ENCODE assay signal across 8 mouse cellular contexts in the genomic region with DNA sequence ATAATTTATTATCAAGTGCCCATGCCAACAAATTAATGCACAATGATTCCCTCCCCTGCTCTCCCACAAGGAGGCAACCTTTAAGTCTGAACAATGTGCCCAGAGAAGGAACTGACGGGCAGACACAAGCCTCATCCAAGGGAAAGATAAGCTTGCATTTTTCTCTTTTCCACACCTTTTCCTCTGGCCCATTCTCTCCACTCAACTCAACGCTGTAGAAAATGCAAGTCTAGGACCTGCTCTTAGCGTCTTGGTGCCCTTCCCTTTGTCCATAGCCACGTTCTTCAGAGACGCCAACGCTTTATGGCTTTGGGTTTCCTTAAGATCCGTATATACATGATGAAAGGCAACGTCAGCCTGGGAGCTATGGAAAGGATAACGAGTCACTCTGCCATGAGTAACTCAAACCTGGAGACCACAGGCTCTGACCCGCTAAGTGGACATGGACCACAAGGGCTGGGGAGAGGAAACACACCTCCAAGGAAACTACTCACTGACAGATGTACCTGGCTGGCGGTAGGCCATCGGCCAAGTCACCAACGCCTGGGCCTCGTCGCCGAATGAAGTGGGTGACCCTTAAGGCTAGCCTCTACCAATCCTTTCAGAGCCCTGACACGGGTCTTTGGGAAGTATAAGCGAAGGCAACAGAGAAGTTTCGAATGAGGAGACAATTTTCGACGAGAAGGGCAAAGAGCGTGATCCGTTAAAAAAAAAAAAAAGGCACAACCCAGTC. TPM values are rescaled to one million over a fixed set of nuclear protein-coding genes. Genes with fewer than 3 reads are reported as not detected.
A peak's percentile ranks its signal among the peaks of the same experiment; 100 is the strongest.
DNase-seq lines count a peak whose midpoint lies in the region; ATAC-seq lines count a peak whose summit lies in the region.

No protein-coding gene starts in this region.

- no peaks in the 10 kb centered on the region for H3K27me3 ChIP-seq in forebrain, embryonic 14.5 days (replicated peaks; ENCODE audit: control insufficient read depth, insufficient read depth, low read length)
- H3K27me3 ChIP-seq in intestine, embryonic 14.5 days (replicated peaks; ENCODE audit: control insufficient read depth, insufficient read depth, low read length), result no peaks in the 10 kb centered on the region
- H3K27me3 ChIP-seq in liver, embryonic 15.5 days, result no peaks in the 10 kb centered on the region

- peaks cover 17% of the 10 kb centered on the region for H3K4me1 ChIP-seq in forebrain, embryonic 14.5 days (ENCODE audit: control insufficient read depth, insufficient read depth, low read length)
- peaks cover 27% of the 10 kb centered on the region for H3K4me1 ChIP-seq in intestine, embryonic 14.5 days (replicated peaks; ENCODE audit: control insufficient read depth, insufficient read depth, low read length)
- H3K4me1 ChIP-seq in liver, embryonic 15.5 days (replicated peaks), result peaks cover 53% of the 10 kb centered on the region

- DNase-seq in urinary bladder, adult 2 months (ENCODE audit: low spot score), result peak; percentile 30
- DNase-seq in urinary bladder, postnatal 10 days (ENCODE audit: low spot score), result no peak
- peak; percentile 59 for DNase-seq in cerebellum, adult 11-12 months
- peak; percentile 30 for DNase-seq in forebrain, embryonic 14.5 days (ENCODE audit: low spot score)
- DNase-seq in intestine, embryonic 14.5 days (ENCODE audit: low spot score), result peak; percentile 77
- peak; percentile 55 for DNase-seq in naive thymus-derived CD4-positive, alpha-beta T cell, adult 2 months (ENCODE audit: low read depth)
- peak; percentile 15 for DNase-seq in yolk sac, embryonic 10.5 days (ENCODE audit: low spot score)

- H3K9me3 ChIP-seq in forebrain, embryonic 14.5 days (replicated peaks; ENCODE audit: control insufficient read depth, low read length), result no peaks in the 10 kb centered on the region
- no peaks in the 10 kb centered on the region for H3K9me3 ChIP-seq in intestine, embryonic 14.5 days (ENCODE audit: control insufficient read depth, low read length)
- no peaks in the 10 kb centered on the region for H3K9me3 ChIP-seq in liver, embryonic 15.5 days (replicated peaks)

- H3K4me3 ChIP-seq in forebrain, embryonic 14.5 days (ENCODE audit: low read depth, low read length), result peak overlapping the region; percentile 99
- peak overlapping the region; percentile 86 for H3K4me3 ChIP-seq in intestine, embryonic 14.5 days (ENCODE audit: low read depth, low read length)
- peak overlapping the region; percentile 93 for H3K4me3 ChIP-seq in liver, embryonic 15.5 days (replicated peaks)

- 2% methylated on average over 23 of the region's 23 CpGs for WGBS in forebrain, embryonic 14.5 days
- WGBS in intestine, embryonic 14.5 days, result under 1% methylated on average over 23 of the region's 23 CpGs
- WGBS in liver, embryonic 15.5 days (ENCODE audit: insufficient replicate concordance), result under 1% methylated on average over 23 of the region's 23 CpGs

- peak overlapping the region; percentile 84 for H3K4me2 ChIP-seq in forebrain, embryonic 14.5 days (ENCODE audit: low read length)
- H3K4me2 ChIP-seq in intestine, embryonic 14.5 days (ENCODE audit: low read length), result peak overlapping the region; percentile 74
- peak overlapping the region; percentile 81 for H3K4me2 ChIP-seq in liver, embryonic 15.5 days

- peak overlapping the region; percentile 94 for H3K27ac ChIP-seq in forebrain, embryonic 14.5 days (ENCODE audit: low read depth, low read length)
- peak overlapping the region; percentile 88 for H3K27ac ChIP-seq in intestine, embryonic 14.5 days (ENCODE audit: low read depth)
- peak overlapping the region; percentile 92 for H3K27ac ChIP-seq in liver, embryonic 15.5 days (replicated peaks)

- peaks cover 8% of the 10 kb centered on the region; the same call in 1 of the 2 replicates for H3K36me3 ChIP-seq in forebrain, embryonic 14.5 days (ENCODE audit: control insufficient read depth, insufficient read depth, low read length)
- H3K36me3 ChIP-seq in intestine, embryonic 14.5 days (ENCODE audit: control insufficient read depth, insufficient read depth, low read length), result 0 out of 2 replicates have a peak, but pooled peaks cover 6% of the 10 kb centered on the region
- peaks cover 9% of the 10 kb centered on the region; the same call in 1 of the 2 replicates for H3K36me3 ChIP-seq in liver, embryonic 15.5 days (replicated peaks)

- peak; percentile 5; the same call in 1 of the 2 replicates for ATAC-seq in forebrain, embryonic 14.5 days
- ATAC-seq in intestine, embryonic 14.5 days (replicated peaks; ENCODE audit: low FRiP score, low TSS enrichment, low read depth), result no peak
- no peak for ATAC-seq in liver, embryonic 15.5 days (ENCODE audit: insufficient read depth)

- peak overlapping the region; percentile 95 for H3K9ac ChIP-seq in forebrain, embryonic 14.5 days (ENCODE audit: low read length)
- H3K9ac ChIP-seq in intestine, embryonic 14.5 days (ENCODE audit: low read length), result peak overlapping the region; percentile 97
- H3K9ac ChIP-seq in liver, embryonic 15.5 days, result peak overlapping the region; percentile 92

RNA-seq across cellular contexts. Expression of a gene that starts 28.6 kb away (rescaled TPM):
- polyA plus RNA-seq in urinary bladder, adult 2 months (2012; rRNA removed), result 42.7 and 45.4 TPM in 2 replicates
- 314 and 359 TPM in 2 replicates for polyA plus RNA-seq in forebrain, embryonic 14.5 days (2014; fragmentation: Nextera tagmentation; extraction: Ambion mirVana)
- polyA plus RNA-seq in intestine, embryonic 14.5 days (2014; fragmentation: Nextera tagmentation; extraction: Ambion mirVana), result 156 and 172 TPM in 2 replicates
- polyA plus RNA-seq in liver, embryonic 15.5 days (2015; fragmentation: Nextera tagmentation; extraction: Ambion mirVana), result 61.2 and 65.7 TPM in 2 replicates

RNA-seq across cellular contexts. Expression of a gene that starts 28.8 kb away (rescaled TPM):
- 9.7 and 17.1 TPM in 2 replicates for polyA plus RNA-seq in urinary bladder, adult 2 months (2012; rRNA removed)
- polyA plus RNA-seq in forebrain, embryonic 14.5 days (2014; fragmentation: Nextera tagmentation; extraction: Ambion mirVana), result 5.0 and 5.7 TPM in 2 replicates
- 7.5 and 9.6 TPM in 2 replicates for polyA plus RNA-seq in intestine, embryonic 14.5 days (2014; fragmentation: Nextera tagmentation; extraction: Ambion mirVana)
- 3.2 and 3.4 TPM in 2 replicates for polyA plus RNA-seq in liver, embryonic 15.5 days (2015; fragmentation: Nextera tagmentation; extraction: Ambion mirVana)

RNA-seq across cellular contexts. Expression of a gene that starts 28.8 kb away (rescaled TPM):
- 102 and 121 TPM in 2 replicates for polyA plus RNA-seq in urinary bladder, adult 2 months (2012; rRNA removed)
- polyA plus RNA-seq in forebrain, embryonic 14.5 days (2014; fragmentation: Nextera tagmentation; extraction: Ambion mirVana), result 24.5 and 30.9 TPM in 2 replicates
- 37.9 and 41.2 TPM in 2 replicates for polyA plus RNA-seq in intestine, embryonic 14.5 days (2014; fragmentation: Nextera tagmentation; extraction: Ambion mirVana)
- polyA plus RNA-seq in liver, embryonic 15.5 days (2015; fragmentation: Nextera tagmentation; extraction: Ambion mirVana), result 16.5 and 21.4 TPM in 2 replicates

RNA-seq across cellular contexts. Expression of a gene that starts 48.0 kb away (rescaled TPM):
- polyA plus RNA-seq in urinary bladder, adult 2 months (2012; rRNA removed), result 8,790 and 9,672 TPM in 2 replicates
- polyA plus RNA-seq in forebrain, embryonic 14.5 days (2014; fragmentation: Nextera tagmentation; extraction: Ambion mirVana), result 4.2 and 5.3 TPM in 2 replicates
- polyA plus RNA-seq in intestine, embryonic 14.5 days (2014; fragmentation: Nextera tagmentation; extraction: Ambion mirVana), result 443 and 452 TPM in 2 replicates
- polyA plus RNA-seq in liver, embryonic 15.5 days (2015; fragmentation: Nextera tagmentation; extraction: Ambion mirVana), result 6.3 and 7.5 TPM in 2 replicates
